Mouse (Mus musculus) ES-E14 (cell line): ENCODE data around the gene Slc4a7. TPM values are rescaled to one million over a fixed set of nuclear protein-coding genes. Genes with fewer than 3 reads are reported as not detected.
"Not testable (repeated sequence)": the region's sequence is repeated elsewhere in the genome, so short reads cannot be mapped to it uniquely, and the experiment has no call there.

ENCODE experiments used
- DNase-seq: peaks from one replicate; pipeline ENCODE4 v3.0.0-alpha.2; 2013; ENCODE audit warnings: low read depth, low spot score
- H3K27ac ChIP-seq: 2 replicates; pipeline ENCODE4 v1.5.1; 2012; ENCODE audit warnings: low read depth, mild to moderate bottlenecking, low read length, moderate library complexity, mixed read lengths; ENCODE audit not compliant: poor library complexity, insufficient read depth, severe bottlenecking
- H3K36me3 ChIP-seq: 2 replicates; pipeline ENCODE4 v1.6.1; 2012; ENCODE audit warnings: mild to moderate bottlenecking, low read length, moderate library complexity, mixed read lengths; ENCODE audit not compliant: control insufficient read depth, poor library complexity, insufficient read depth, severe bottlenecking
- H3K4me1 ChIP-seq, 2 experiments: fragments of 150-350 bp in 1 of 2; sonication (generic) in 1 of 2; 2 replicates each; pipeline ENCODE4 v1.6.1; 2012; ENCODE audit warnings: low read length in 2 of 2, mild to moderate bottlenecking in 1 of 2, mixed read lengths in 1 of 2; ENCODE audit not compliant: control insufficient read depth in 2 of 2, insufficient read depth in 2 of 2, poor library complexity in 1 of 2
- H3K4me3 ChIP-seq, 2 experiments: fragments of 150-350 bp in 1 of 2; sonication (generic) in 1 of 2; 2 replicates each; pipeline ENCODE4 v1.5.1; 2012; ENCODE audit warnings: low read length in 2 of 2, low read depth in 1 of 2, mild to moderate bottlenecking in 1 of 2, mixed read lengths in 1 of 2; ENCODE audit not compliant: insufficient read depth in 1 of 2, poor library complexity in 1 of 2, severe bottlenecking in 1 of 2
- H3K9ac ChIP-seq: 2 replicates; pipeline ENCODE4 v1.6.1; 2012; ENCODE audit warnings: low read depth, mild to moderate bottlenecking, low read length, mixed read lengths; ENCODE audit not compliant: poor library complexity, insufficient read depth, severe bottlenecking
- H3K9me3 ChIP-seq: fragments of 150-350 bp; sonication (generic); 2 replicates; pipeline ENCODE4 v1.6.1; 2012; ENCODE audit warnings: low read depth, mild to moderate bottlenecking, low read length; ENCODE audit not compliant: control insufficient read depth, insufficient read depth
- CHD2 ChIP-seq: IDR thresholded peaks from 2 replicates; pipeline ENCODE4 v1.6.1; 2014; ENCODE audit warnings: mild to moderate bottlenecking, low read depth, low read length, inconsistent platforms
- HCFC1 ChIP-seq: IDR thresholded peaks from 2 replicates; pipeline ENCODE4 v1.6.1; 2012; ENCODE audit warnings: low read length, inconsistent platforms, borderline replicate concordance; ENCODE audit not compliant: insufficient read depth
- MAFK ChIP-seq: IDR thresholded peaks from 2 replicates; pipeline ENCODE4 v1.6.1; 2014; ENCODE audit warnings: mild to moderate bottlenecking, low read depth, low read length, inconsistent platforms; ENCODE audit not compliant: insufficient read depth
- ZC3H11A ChIP-seq: IDR thresholded peaks from 2 replicates; pipeline ENCODE4 v1.6.1; 2012; ENCODE audit warnings: low read depth, mild to moderate bottlenecking, inconsistent platforms, low read length, borderline replicate concordance
- ZNF384 ChIP-seq: IDR thresholded peaks from 2 replicates; pipeline ENCODE4 v1.6.1; 2012; ENCODE audit warnings: low read depth, low read length, inconsistent platforms
- in situ Hi-C, 2 experiments: fragments of 600-800 bp; cut with MboI; formaldehyde crosslinking; loops; one replicate each; pipeline ENCODE4 v1.15.1; 2025; ENCODE audit warnings: low sequenced_read_pairs in 2 of 2, inconsistent platforms in 1 of 2; ENCODE audit not compliant: unreplicated experiment in 2 of 2
- total RNA-seq: library from RNA; depleted of rRNA; stranded (reverse); fragments of 300-350 nt; gene quantifications from 2 replicates; pipeline ENCODE4 v1.2.3, GENCODE M21; 2012

Gene Slc4a7
- total RNA-seq, 1 experiment, result 55.5 TPM

GRCm38 (mm10) chr14:14786979-14787378, 84.9 kb downstream of the Slc4a7 start:
- in situ Hi-C loops, result no loop called here
- Histone ChIP-seq H3K9ac (no peak overlapping the region), H3K36me3 (peaks cover 2% of the 10 kb centered on the region; the same call in 1 of the 2 replicates), H3K9me3 (no peaks in the 10 kb centered on the region), H3K4me3 (no peak overlapping the region), H3K4me1 (no peaks in the 10 kb centered on the region), H3K27ac (no peak overlapping the region)
- no peak for DNase-seq
- TF ChIP-seq ZNF384 (no peak), ZC3H11A (no peak), MAFK (no peak), CHD2 (no peak), HCFC1 (no peak)

- H3K9me3 ChIP-seq, result no peaks in the 10 kb centered on the region
- peaks cover 2% of the 10 kb centered on the region; the same call in 1 of the 2 replicates for H3K36me3 ChIP-seq
- no peaks in the 10 kb centered on the region for H3K4me1 ChIP-seq
- no peak overlapping the region for H3K27ac ChIP-seq
- TF ChIP-seq ZC3H11A (no peak), HCFC1 (no peak), ZNF384 (no peak), CHD2 (no peak), MAFK (no peak)
- in situ Hi-C loops, result no loop called here
- no peak overlapping the region for H3K4me3 ChIP-seq
- no peak overlapping the region for H3K9ac ChIP-seq
- no peak for DNase-seq
Observed at GRCm38 (mm10) chr14:14789840-14790470, 87.9 kb downstream of the Slc4a7 start.

- H3K9me3 ChIP-seq, result no peaks in the 10 kb centered on the region
- in situ Hi-C loops, result no loop called here
- no peak for DNase-seq
- no peak overlapping the region for H3K27ac ChIP-seq
- H3K4me3 ChIP-seq, result no peak overlapping the region
- H3K4me1 ChIP-seq, result no peaks in the 10 kb centered on the region
- no peak for TF ChIP-seq ZNF384
- no peak for TF ChIP-seq CHD2
- TF ChIP-seq HCFC1, result no peak
- no peak for TF ChIP-seq MAFK
- TF ChIP-seq ZC3H11A, result no peak
- H3K36me3 ChIP-seq, result no peaks in the 10 kb centered on the region
- H3K9ac ChIP-seq, result no peak overlapping the region
Observed at GRCm38 (mm10) chr14:14799861-14800260, 97.8 kb downstream of the Slc4a7 start.

GRCm38 (mm10) chr14:14800332-14800731, 98.3 kb downstream of the Slc4a7 start:
- Histone ChIP-seq H3K9ac (no peak overlapping the region), H3K4me3 (no peak overlapping the region), H3K4me1 (no peaks in the 10 kb centered on the region), H3K36me3 (no peaks in the 10 kb centered on the region), H3K9me3 (no peaks in the 10 kb centered on the region), H3K27ac (no peak overlapping the region)
- DNase-seq, result no peak
- no peak for TF ChIP-seq ZNF384
- in situ Hi-C loops, result no loop called here

- TF ChIP-seq HCFC1 (no peak), ZNF384 (no peak), ZC3H11A (no peak), CHD2 (no peak), MAFK (no peak)
- H3K4me3 ChIP-seq, result no peak overlapping the region
- H3K4me1 ChIP-seq, result no peaks in the 10 kb centered on the region
- H3K36me3 ChIP-seq, result no peaks in the 10 kb centered on the region
- DNase-seq, result no peak
- in situ Hi-C loops, result no loop called here
- H3K27ac ChIP-seq, result no peak overlapping the region
- no peaks in the 10 kb centered on the region for H3K9me3 ChIP-seq
- no peak overlapping the region for H3K9ac ChIP-seq
Observed at GRCm38 (mm10) chr14:14800810-14801209, 98.7 kb downstream of the Slc4a7 start.

- DNase-seq, H3K27ac ChIP-seq, H3K9me3 ChIP-seq, in situ Hi-C loops, H3K9ac ChIP-seq, H3K36me3 ChIP-seq, H3K4me3 ChIP-seq, H3K4me1 ChIP-seq: not testable (repeated sequence)
Observed at GRCm38 (mm10) chr14:14803115-14803514, 101.0 kb downstream of the Slc4a7 start, which contains the start of gene Nek10. Gene Nek10, plus strand, starts transcription at chr14:14803415.
